Mouse (Mus musculus) G1E (cell line): ENCODE results near the gene 9030025P20Rik.
"Not testable (repeated sequence)": the region's sequence is repeated elsewhere in the genome, so short reads cannot be mapped to it uniquely, and the experiment has no call there.

Experiments used
- CTCF ChIP-seq: IDR thresholded peaks from 2 replicates; pipeline ENCODE4 v1.5.1; 2012; ENCODE audit warnings: low read depth, low read length, inconsistent platforms, mixed read lengths
- POLR2AphosphoS5 ChIP-seq: IDR thresholded peaks from 2 replicates; pipeline ENCODE4 v1.6.1; 2012; ENCODE audit warnings: low read depth, low read length, inconsistent platforms; ENCODE audit not compliant: insufficient replicate concordance

GRCm38 (mm10) chr17:15025513-15025912 is 47.2 kb downstream of the 9030025P20Rik start:
- not testable (repeated sequence) for TF ChIP-seq CTCF, POLR2AphosphoS5
